Mouse (Mus musculus): ENCODE results near the gene Tomm20l.

Gene Tomm20l

GRCm38 (mm10) chr12:71157974-71158373 is 46.7 kb downstream of the Tomm20l start:
- no peak for DNase-seq

- no peak for DNase-seq
These were observed 53.2 kb downstream of the Tomm20l start for GRCm38 (mm10) chr12:71164410-71164809.

- DNase-seq = no peak
These were observed 58.7 kb downstream of the Tomm20l start for GRCm38 (mm10) chr12:71169911-71170310.

Measured in kidney, adult 9 months (tissue).